Mouse (Mus musculus): ENCODE measurements around the gene Rflna. TPM values are rescaled to one million over a fixed set of nuclear protein-coding genes. Genes with fewer than 3 reads are reported as not detected.

Rflna gene
- polyA plus RNA-seq, 1 experiment, result 0.61 TPM

DNA sequence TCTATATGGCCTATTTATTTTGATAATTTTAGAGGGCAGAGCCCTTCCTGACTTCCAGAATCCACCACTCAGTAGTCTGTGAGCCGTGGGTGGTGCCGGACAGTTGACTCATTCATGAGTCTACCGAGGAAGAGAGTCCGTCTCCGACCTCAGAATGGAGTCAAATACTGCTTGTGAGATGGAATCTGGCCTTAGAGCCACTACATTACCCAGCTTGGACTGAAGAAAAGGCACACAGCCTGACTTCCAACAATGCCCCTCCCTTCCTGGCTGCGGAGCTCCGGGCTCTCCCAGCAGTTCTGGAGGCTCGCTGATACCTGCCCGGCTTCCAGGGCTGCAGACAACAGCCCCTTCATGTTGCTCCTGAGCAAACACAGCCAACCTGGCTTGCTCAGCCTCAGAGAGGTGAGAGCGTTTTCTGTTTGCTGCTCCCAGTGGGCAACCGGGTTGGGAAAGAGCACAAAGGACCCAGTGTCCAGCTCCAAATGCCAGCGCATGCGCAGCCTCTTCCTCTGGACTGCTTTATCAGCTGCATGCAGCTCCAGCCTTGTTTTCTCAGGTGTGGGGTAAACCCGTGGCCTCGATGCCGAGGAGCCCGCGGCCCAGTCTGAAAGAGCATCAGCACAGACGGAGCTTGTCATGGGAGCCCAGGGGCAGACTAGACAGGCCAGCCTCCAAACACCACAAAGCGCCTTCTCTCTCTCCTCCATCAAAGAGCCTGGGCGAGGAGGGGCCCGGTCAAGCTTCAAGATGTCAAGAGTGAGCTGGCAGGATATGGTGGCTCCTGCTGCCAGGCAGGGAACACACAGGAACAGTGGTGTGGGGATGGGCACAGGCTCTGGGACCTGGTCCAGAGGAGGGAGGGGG is 39.0 kb upstream of the Rflna start:
- peak overlapping the region; percentile 49 for H3K4me3 ChIP-seq (replicated peaks; ENCODE audit: insufficient read depth, low read depth, low read length)
- peaks cover 42% of the 10 kb centered on the region for H3K4me1 ChIP-seq (ENCODE audit: control insufficient read depth, insufficient read depth, low read length)
- 14% methylated on average over 22 of the region's 22 CpGs for WGBS
- H3K27me3 ChIP-seq (ENCODE audit: control insufficient read depth, insufficient read depth, low read length), result no peaks in the 10 kb centered on the region
- TF ChIP-seq POLR2A (IDR thresholded peaks at IDR 0.05; ENCODE audit: borderline replicate concordance, insufficient read depth, low read length) (no peak), CTCF (IDR thresholded peaks at IDR 0.05; ENCODE audit: borderline replicate concordance, insufficient read depth, low read depth, low read length) (no peak)
- DNase-seq, result peak; percentile 73 to 76
- peak overlapping the region; percentile 29; the same call in 1 of the 2 replicates for H3K27ac ChIP-seq (ENCODE audit: insufficient read depth, low read length)

GRCm38 (mm10) chr5:124966622-124967332 is 36.2 kb upstream of the Rflna start:
- Histone ChIP-seq H3K27ac (ENCODE audit: insufficient read depth, low read length) (0 out of 2 replicates have a peak overlapping the region, but pooled peaks have one; percentile 31), H3K27me3 (ENCODE audit: control insufficient read depth, insufficient read depth, low read length) (no peaks in the 10 kb centered on the region), H3K4me1 (ENCODE audit: control insufficient read depth, insufficient read depth, low read length) (peaks cover 28% of the 10 kb centered on the region), H3K4me3 (replicated peaks; ENCODE audit: insufficient read depth, low read depth, low read length) (no peak overlapping the region)
- DNase-seq, result peak; percentile 51 to 52
- TF ChIP-seq POLR2A (IDR thresholded peaks at IDR 0.05; ENCODE audit: borderline replicate concordance, insufficient read depth, low read length), result no peak
- TF ChIP-seq CTCF (IDR thresholded peaks at IDR 0.05; ENCODE audit: borderline replicate concordance, insufficient read depth, low read depth, low read length), result no peak
- 12% methylated on average over 14 of the region's 14 CpGs for WGBS

DNA sequence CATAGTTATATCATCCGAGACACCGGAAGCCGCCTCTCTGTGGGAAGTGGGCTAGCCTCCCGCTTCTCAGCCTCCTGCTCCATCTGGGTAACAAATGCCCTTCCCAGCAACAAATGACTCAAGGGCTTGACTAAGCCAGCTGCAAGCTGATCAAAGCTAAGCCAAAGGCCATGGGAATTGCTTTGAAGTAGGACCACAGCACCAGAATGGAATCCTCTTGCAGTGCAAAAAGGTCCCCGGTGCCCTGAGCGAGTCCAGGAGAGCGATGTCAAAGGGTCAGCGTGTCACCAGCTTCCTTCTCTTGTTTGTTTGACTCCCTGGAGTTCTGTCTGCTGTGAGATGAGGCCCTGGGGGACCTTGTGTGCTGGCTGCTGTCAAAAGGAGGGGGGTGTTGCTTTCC is 33.2 kb upstream of the Rflna start:
- no peaks in the 10 kb centered on the region for H3K27me3 ChIP-seq (ENCODE audit: control insufficient read depth, insufficient read depth, low read length)
- no peak overlapping the region for H3K4me3 ChIP-seq (replicated peaks; ENCODE audit: insufficient read depth, low read depth, low read length)
- 68% methylated on average over 8 of the region's 8 CpGs for WGBS
- TF ChIP-seq POLR2A (IDR thresholded peaks at IDR 0.05; ENCODE audit: borderline replicate concordance, insufficient read depth, low read length) (no peak), CTCF (IDR thresholded peaks at IDR 0.05; ENCODE audit: borderline replicate concordance, insufficient read depth, low read depth, low read length) (no peak)
- no peak for DNase-seq
- peaks cover 16% of the 10 kb centered on the region for H3K4me1 ChIP-seq (ENCODE audit: control insufficient read depth, insufficient read depth, low read length)
- no peak overlapping the region for H3K27ac ChIP-seq (ENCODE audit: insufficient read depth, low read length)

DNA sequence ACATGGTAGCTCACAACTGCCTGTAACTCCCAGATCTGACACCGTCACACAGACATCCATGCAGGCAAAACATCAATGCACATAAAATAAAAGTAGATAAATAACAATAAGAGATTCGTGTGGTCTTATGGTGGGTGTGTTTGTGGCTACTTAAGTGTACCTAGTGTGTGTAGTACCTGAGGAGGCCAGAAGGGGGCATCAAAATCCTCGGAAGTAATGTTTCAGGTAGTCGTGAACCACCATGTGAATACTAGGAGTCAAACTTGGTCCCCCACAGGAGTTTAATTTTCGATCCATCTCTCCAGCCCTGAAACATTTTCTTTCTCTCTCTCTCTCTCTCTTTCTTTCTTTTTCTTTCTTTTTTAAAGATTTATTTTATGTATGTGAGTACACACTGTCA is 16.8 kb upstream of the Rflna start:
- no peak for TF ChIP-seq CTCF (IDR thresholded peaks at IDR 0.05; ENCODE audit: borderline replicate concordance, insufficient read depth, low read depth, low read length)
- TF ChIP-seq POLR2A (IDR thresholded peaks at IDR 0.05; ENCODE audit: borderline replicate concordance, insufficient read depth, low read length), result no peak
- Histone ChIP-seq H3K27ac (ENCODE audit: insufficient read depth, low read length) (no peak overlapping the region), H3K4me3 (replicated peaks; ENCODE audit: insufficient read depth, low read depth, low read length) (no peak overlapping the region), H3K27me3 (ENCODE audit: control insufficient read depth, insufficient read depth, low read length) (no peaks in the 10 kb centered on the region), H3K4me1 (ENCODE audit: control insufficient read depth, insufficient read depth, low read length) (no peaks in the 10 kb centered on the region)
- DNase-seq, result no peak
- 89% methylated on average over 5 of the region's 5 CpGs for WGBS

DNA sequence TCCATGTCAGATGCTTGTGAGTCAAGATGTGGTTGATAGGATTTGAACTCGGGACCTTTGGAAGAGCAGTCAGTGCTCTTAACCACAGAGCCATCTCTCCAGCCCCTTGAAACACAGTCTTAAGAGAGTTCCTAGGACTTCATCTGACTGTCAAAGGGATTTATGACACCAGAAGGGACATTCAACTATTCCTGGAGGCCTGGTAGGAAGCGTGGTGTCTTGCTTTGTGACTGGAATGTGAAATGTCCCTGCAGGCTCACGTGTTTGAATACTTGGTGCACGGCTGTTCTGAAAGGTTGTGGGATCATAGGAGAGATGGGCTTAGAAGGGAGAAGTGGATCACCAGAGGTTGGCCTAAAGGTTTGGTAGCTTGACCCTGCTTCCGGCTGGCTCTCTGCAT is 16.4 kb upstream of the Rflna start:
- 92% methylated on average over 5 of the region's 5 CpGs for WGBS
- Histone ChIP-seq H3K27me3 (ENCODE audit: control insufficient read depth, insufficient read depth, low read length) (no peaks in the 10 kb centered on the region), H3K27ac (ENCODE audit: insufficient read depth, low read length) (no peak overlapping the region), H3K4me3 (replicated peaks; ENCODE audit: insufficient read depth, low read depth, low read length) (no peak overlapping the region), H3K4me1 (ENCODE audit: control insufficient read depth, insufficient read depth, low read length) (no peaks in the 10 kb centered on the region)
- TF ChIP-seq CTCF (IDR thresholded peaks at IDR 0.05; ENCODE audit: borderline replicate concordance, insufficient read depth, low read depth, low read length), result no peak
- no peak for TF ChIP-seq POLR2A (IDR thresholded peaks at IDR 0.05; ENCODE audit: borderline replicate concordance, insufficient read depth, low read length)
- no peak for DNase-seq

DNA sequence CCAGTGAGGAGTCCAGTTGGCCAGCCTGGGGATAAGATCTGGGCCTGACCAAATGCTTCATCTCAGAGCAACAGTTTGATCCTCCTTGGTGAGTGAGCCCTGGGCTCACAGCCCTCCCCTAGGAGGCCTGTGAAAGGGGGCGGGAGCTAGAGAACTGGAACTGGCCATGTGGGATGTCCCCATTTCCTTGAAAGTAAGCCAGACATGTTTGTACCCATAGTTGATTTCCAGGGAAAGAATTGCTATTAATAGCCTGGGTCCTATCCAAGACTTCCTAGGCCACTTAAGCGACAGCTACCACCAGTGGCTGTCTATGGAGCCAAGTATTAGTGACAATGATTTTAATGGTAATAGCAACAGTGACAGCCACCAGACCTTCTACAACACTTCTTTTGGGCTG is 13.3 kb upstream of the Rflna start:
- no peak overlapping the region for H3K4me3 ChIP-seq (replicated peaks; ENCODE audit: insufficient read depth, low read depth, low read length)
- no peak for TF ChIP-seq CTCF (IDR thresholded peaks at IDR 0.05; ENCODE audit: borderline replicate concordance, insufficient read depth, low read depth, low read length)
- TF ChIP-seq POLR2A (IDR thresholded peaks at IDR 0.05; ENCODE audit: borderline replicate concordance, insufficient read depth, low read length), result no peak
- WGBS, result 62% methylated on average over 2 of the region's 2 CpGs
- no peak for DNase-seq
- H3K27me3 ChIP-seq (ENCODE audit: control insufficient read depth, insufficient read depth, low read length), result no peaks in the 10 kb centered on the region
- H3K4me1 ChIP-seq (ENCODE audit: control insufficient read depth, insufficient read depth, low read length), result no peaks in the 10 kb centered on the region; the same call in 1 of the 2 replicates
- no peak overlapping the region for H3K27ac ChIP-seq (ENCODE audit: insufficient read depth, low read length)

DNA sequence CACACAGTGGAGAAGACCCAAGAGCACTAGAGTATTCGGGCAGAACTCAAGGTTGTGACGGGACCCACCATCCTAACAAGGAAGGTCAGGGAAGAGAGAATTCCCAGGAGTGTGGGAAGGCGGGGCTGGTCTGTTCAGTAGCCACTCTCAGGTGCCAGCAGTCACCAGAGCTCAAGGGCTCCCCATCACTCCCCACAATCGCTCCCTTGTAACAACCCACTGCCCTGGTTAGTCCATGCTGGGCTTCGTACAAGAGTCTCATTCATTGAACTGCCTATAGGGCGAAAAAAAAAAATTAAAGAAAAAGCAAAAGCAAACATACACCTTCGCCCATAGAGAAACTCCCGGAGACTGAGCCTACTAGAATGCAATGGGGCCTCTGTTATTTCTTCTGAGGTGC is 10.7 kb upstream of the Rflna start:
- Histone ChIP-seq H3K4me3 (replicated peaks; ENCODE audit: insufficient read depth, low read depth, low read length) (no peak overlapping the region), H3K27ac (ENCODE audit: insufficient read depth, low read length) (no peak overlapping the region), H3K4me1 (ENCODE audit: control insufficient read depth, insufficient read depth, low read length) (no peaks in the 10 kb centered on the region; the same call in 1 of the 2 replicates), H3K27me3 (ENCODE audit: control insufficient read depth, insufficient read depth, low read length) (no peaks in the 10 kb centered on the region)
- WGBS, result 91% methylated on average over 8 of the region's 8 CpGs
- no peak for TF ChIP-seq CTCF (IDR thresholded peaks at IDR 0.05; ENCODE audit: borderline replicate concordance, insufficient read depth, low read depth, low read length)
- TF ChIP-seq POLR2A (IDR thresholded peaks at IDR 0.05; ENCODE audit: borderline replicate concordance, insufficient read depth, low read length), result no peak
- no peak for DNase-seq
